Mouse (Mus musculus): Measurements from ENCODE around the gene Il2rb.

GRCm38 (mm10) chr15:78429871-78430622 lies 65.0 kb downstream of the Il2rb start:
- no peak for TF ChIP-seq CTCF (IDR thresholded peaks at IDR 0.05)
- TF ChIP-seq POLR2A (IDR thresholded peaks at IDR 0.05; ENCODE audit: insufficient read depth, low read depth, low read length), result 0 out of 2 replicates have a peak, but pooled peaks have one; percentile 29
- 0 out of 2 replicates have a peak, but pooled peaks have one; percentile 29 for TF ChIP-seq EP300 (IDR thresholded peaks at IDR 0.05; ENCODE audit: insufficient read depth, low read depth, low read length)
